Mouse (Mus musculus) brain, embryonic 14.5 days (tissue): ENCODE data around the gene Serpinb6a.
"Not testable (repeated sequence)": the region's sequence is repeated elsewhere in the genome, so short reads cannot be mapped to it uniquely, and the experiment has no call there.

Experiments used
- CTCF ChIP-seq: fragments of 200-500 bp; IDR thresholded peaks from 2 replicates; pipeline ENCODE4 v1.5.1; 2012; ENCODE audit warnings: inconsistent platforms, mild to moderate bottlenecking, moderate library complexity, borderline replicate concordance; ENCODE audit not compliant: insufficient read depth, insufficient read length; ENCODE audit errors: extremely low read depth
- POLR2A ChIP-seq: fragments of 200-500 bp; IDR thresholded peaks from 2 replicates; pipeline ENCODE4 v1.6.1; 2012; ENCODE audit warnings: mild to moderate bottlenecking, inconsistent platforms, borderline replicate concordance; ENCODE audit not compliant: poor library complexity, insufficient read depth, insufficient read length, severe bottlenecking; ENCODE audit errors: extremely low read depth

DNA sequence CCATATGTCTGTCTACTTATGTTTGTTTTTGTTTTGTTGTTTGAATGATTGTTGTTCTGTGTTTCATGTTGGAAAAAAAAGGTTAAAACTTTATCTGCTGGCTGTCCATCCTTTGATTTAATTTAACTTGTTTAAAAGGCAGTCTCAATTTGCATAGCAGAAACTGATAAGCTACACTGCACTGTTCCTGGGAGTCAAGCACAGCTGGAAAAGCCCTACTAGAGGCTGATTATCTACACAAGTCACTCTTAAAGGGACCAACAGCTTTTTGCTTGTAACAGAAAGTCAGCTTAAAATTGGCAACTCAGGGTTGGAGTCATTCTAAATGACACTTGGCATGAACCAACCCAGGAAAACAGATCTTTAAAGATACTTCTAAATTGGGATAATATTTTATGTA lies 65.0 kb downstream of the Serpinb6a start:
- not testable (repeated sequence) for TF ChIP-seq CTCF, POLR2A
